ENCODE assay signal across 9 mouse cellular contexts in the genomic region with DNA sequence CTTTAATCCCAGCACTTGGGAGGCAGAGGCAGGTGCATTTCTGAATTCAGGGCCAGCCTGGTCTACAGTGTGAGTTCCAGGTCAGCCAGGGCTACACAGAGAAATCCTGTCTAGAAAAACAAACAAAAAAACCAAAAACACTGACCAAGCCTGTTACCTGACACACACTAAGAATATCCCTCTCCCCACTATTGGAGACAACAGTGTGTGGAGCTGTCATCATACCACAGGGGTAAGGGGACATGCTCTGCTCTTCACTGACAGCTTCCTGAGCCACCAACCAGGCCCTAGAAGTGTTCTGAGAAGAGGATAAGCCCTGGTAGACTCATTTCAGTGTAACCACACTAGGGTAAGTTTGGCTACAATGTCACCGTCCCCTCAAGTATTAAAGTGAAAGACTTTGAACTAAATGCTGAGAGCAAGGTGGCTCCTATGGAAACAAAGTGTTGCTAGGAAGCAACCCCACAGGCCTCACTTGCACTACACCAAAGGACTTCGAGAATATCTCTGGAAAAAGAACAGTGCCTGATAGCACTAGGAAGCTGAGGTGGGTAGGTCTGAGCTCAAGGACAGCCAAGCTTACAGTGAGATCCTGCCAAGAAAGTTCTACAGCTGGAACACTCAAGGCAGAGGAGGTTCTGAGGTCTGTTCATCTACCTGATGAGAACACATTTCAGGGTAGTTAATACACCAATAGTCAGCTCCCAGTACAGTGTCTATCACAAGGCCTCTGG. TPM values are rescaled to one million over a fixed set of nuclear protein-coding genes. Genes with fewer than 3 reads are reported as not detected.
DNase-seq lines count a peak whose midpoint lies in the region; ATAC-seq and TF ChIP-seq lines count a peak whose summit lies in the region.
"Had no signal": no experiment of that assay in that cellular context is flagged by ENCODE, and none has a peak within 500 bp of the region (broad histone marks: within the 10 kb centered on the region; RNA-seq: fewer than 3 reads in every experiment).

No protein-coding gene starts in this region.

- no peak for TF ChIP-seq CTCF in kidney, adult 2 months (conservative IDR thresholded peaks at IDR 0.05; ENCODE audit: insufficient read depth, insufficient read length, low read depth, low read length)

- H3K4me2 ChIP-seq in kidney, embryonic 15.5 days, result peak overlapping the region; percentile 69
- peak overlapping the region; percentile 51 for H3K4me2 ChIP-seq in embryonic facial prominence, embryonic 12.5 days (replicated peaks)
- H3K4me2 ChIP-seq in neural tube, embryonic 12.5 days (replicated peaks), result peak overlapping the region; percentile 77

- peak overlapping the region; percentile 23; the same call in 1 of the 2 replicates for H3K27ac ChIP-seq in kidney, embryonic 15.5 days
- H3K27ac ChIP-seq in kidney, adult 2 months (ENCODE audit: insufficient read depth, low read depth, low read length), result no peak overlapping the region
- H3K27ac ChIP-seq in embryonic facial prominence, embryonic 12.5 days, result no peak overlapping the region
- H3K27ac ChIP-seq in limb, embryonic 10.5 days, result no peak overlapping the region
- no peak overlapping the region for H3K27ac ChIP-seq in neural tube, embryonic 12.5 days

- 69% methylated on average over 2 of the region's 2 CpGs for WGBS in kidney, embryonic 15.5 days
- WGBS in kidney, adult 2 months, result 63% methylated on average over 2 of the region's 2 CpGs
- 92% methylated on average over 2 of the region's 2 CpGs for WGBS in embryonic facial prominence, embryonic 12.5 days
- 91% methylated on average over 2 of the region's 2 CpGs for WGBS in limb, embryonic 10.5 days
- 87% methylated on average over 2 of the region's 2 CpGs for WGBS in neural tube, embryonic 12.5 days

- no peak for TF ChIP-seq POLR2A in kidney, adult 2 months (IDR thresholded peaks at IDR 0.05; ENCODE audit: low read depth, low read length)

- ATAC-seq in kidney, embryonic 15.5 days (replicated peaks; ENCODE audit: low FRiP score), result no peak
- no peak for ATAC-seq in embryonic facial prominence, embryonic 12.5 days (ENCODE audit: insufficient number of reproducible peaks, insufficient read depth, low FRiP score, low TSS enrichment)
- ATAC-seq in neural tube, embryonic 12.5 days (ENCODE audit: low FRiP score, low read depth), result no peak

- H3K9me3 ChIP-seq in kidney, embryonic 15.5 days (replicated peaks), result no peaks in the 10 kb centered on the region
- no peaks in the 10 kb centered on the region for H3K9me3 ChIP-seq in embryonic facial prominence, embryonic 12.5 days
- H3K9me3 ChIP-seq in limb, embryonic 10.5 days (replicated peaks), result no peaks in the 10 kb centered on the region
- H3K9me3 ChIP-seq in neural tube, embryonic 12.5 days, result no peaks in the 10 kb centered on the region

- peaks cover 60% of the 10 kb centered on the region for H3K36me3 ChIP-seq in kidney, embryonic 15.5 days
- H3K36me3 ChIP-seq in kidney, adult 2 months (ENCODE audit: control insufficient read depth, insufficient read depth, low read length), result peaks cover 10% of the 10 kb centered on the region
- peaks cover 48% of the 10 kb centered on the region for H3K36me3 ChIP-seq in embryonic facial prominence, embryonic 12.5 days
- H3K36me3 ChIP-seq in limb, embryonic 10.5 days, result peaks cover 62% of the 10 kb centered on the region
- H3K36me3 ChIP-seq in neural tube, embryonic 12.5 days, result peaks cover 53% of the 10 kb centered on the region

- peak overlapping the region; percentile 97 for H3K9ac ChIP-seq in kidney, embryonic 15.5 days
- H3K9ac ChIP-seq in embryonic facial prominence, embryonic 12.5 days, result peak overlapping the region; percentile 30; the same call in 1 of the 2 replicates
- H3K9ac ChIP-seq in neural tube, embryonic 12.5 days, result peak overlapping the region; percentile 95

- no peak for DNase-seq in kidney, adult 2 months
- DNase-seq in limb, embryonic 10.5 days (ENCODE audit: low spot score), result no peak
- no peak for DNase-seq in ovary, postnatal 10 days (ENCODE audit: low spot score)
- DNase-seq in cerebellum, adult 8-10 months, result no peak
- no peak for DNase-seq in embryo, embryonic 10.5 days (ENCODE audit: low spot score)
- DNase-seq: thymus, postnatal 36 days had no signal

- H3K4me3 ChIP-seq in kidney, embryonic 15.5 days (replicated peaks), result peak overlapping the region; percentile 90
- H3K4me3 ChIP-seq in kidney, adult 2 months (ENCODE audit: insufficient read depth, low read depth, low read length), result no peak overlapping the region
- H3K4me3 ChIP-seq in embryonic facial prominence, embryonic 12.5 days, result peak overlapping the region; percentile 94; the same call in 1 of the 2 replicates
- H3K4me3 ChIP-seq in limb, embryonic 10.5 days, result peak overlapping the region; percentile 80
- H3K4me3 ChIP-seq in neural tube, embryonic 12.5 days, result peak overlapping the region; percentile 13; the same call in 1 of the 2 replicates

- peaks cover 25% of the 10 kb centered on the region for H3K4me1 ChIP-seq in kidney, embryonic 15.5 days
- peaks cover 6% of the 10 kb centered on the region; the same call in 1 of the 2 replicates for H3K4me1 ChIP-seq in kidney, adult 2 months (ENCODE audit: control insufficient read depth, insufficient read depth, low read length)
- peaks cover 13% of the 10 kb centered on the region for H3K4me1 ChIP-seq in embryonic facial prominence, embryonic 12.5 days
- H3K4me1 ChIP-seq in limb, embryonic 10.5 days, result peaks cover 14% of the 10 kb centered on the region
- H3K4me1 ChIP-seq in neural tube, embryonic 12.5 days, result peaks cover 18% of the 10 kb centered on the region

- H3K27me3 ChIP-seq in kidney, embryonic 15.5 days, result no peaks in the 10 kb centered on the region
- H3K27me3 ChIP-seq in kidney, adult 2 months (replicated peaks; ENCODE audit: control insufficient read depth, insufficient read depth, low read length), result no peaks in the 10 kb centered on the region
- no peaks in the 10 kb centered on the region for H3K27me3 ChIP-seq in embryonic facial prominence, embryonic 12.5 days
- H3K27me3 ChIP-seq in limb, embryonic 10.5 days (ENCODE audit: low read depth, poor library complexity, severe bottlenecking), result no peaks in the 10 kb centered on the region
- no peaks in the 10 kb centered on the region for H3K27me3 ChIP-seq in neural tube, embryonic 12.5 days (replicated peaks)

RNA-seq across cellular contexts. Expression of a gene that starts 2.1 kb away (rescaled TPM):
- polyA plus RNA-seq in kidney, embryonic 15.5 days (2015; fragmentation: Nextera tagmentation; extraction: Ambion mirVana), result 565 and 652 TPM in 2 replicates
- polyA plus RNA-seq in kidney, adult 2 months (2012; rRNA removed), result 118 and 181 TPM in 2 replicates
- polyA plus RNA-seq in embryonic facial prominence, embryonic 12.5 days (2016; fragmentation: Nextera tagmentation; extraction: Ambion mirVana), result 474 and 481 TPM in 2 replicates
- polyA plus RNA-seq in limb, embryonic 10.5 days (2016; fragmentation: Nextera tagmentation; extraction: Ambion mirVana), result 449 and 506 TPM in 2 replicates
- polyA plus RNA-seq in neural tube, embryonic 12.5 days (2016; fragmentation: Nextera tagmentation; extraction: Ambion mirVana), result 369 and 383 TPM in 2 replicates

RNA-seq across cellular contexts. Expression of a gene that starts 4.4 kb away (rescaled TPM):
- polyA plus RNA-seq in kidney, embryonic 15.5 days (2015; fragmentation: Nextera tagmentation; extraction: Ambion mirVana), result 0.62 and 0.67 TPM in 2 replicates
- not detected in 2 replicates for polyA plus RNA-seq in kidney, adult 2 months (2012; rRNA removed)
- 0.39 TPM in 1 of 2 replicates, not detected in the other for polyA plus RNA-seq in embryonic facial prominence, embryonic 12.5 days (2016; fragmentation: Nextera tagmentation; extraction: Ambion mirVana)
- polyA plus RNA-seq in limb, embryonic 10.5 days (2016; fragmentation: Nextera tagmentation; extraction: Ambion mirVana), result 0.43 and 0.74 TPM in 2 replicates
- 0.56 and 0.70 TPM in 2 replicates for polyA plus RNA-seq in neural tube, embryonic 12.5 days (2016; fragmentation: Nextera tagmentation; extraction: Ambion mirVana)

RNA-seq across cellular contexts. Expression of a gene that starts 13.8 kb away (rescaled TPM):
- polyA plus RNA-seq in kidney, embryonic 15.5 days (2015; fragmentation: Nextera tagmentation; extraction: Ambion mirVana), result 19.2 and 19.5 TPM in 2 replicates
- polyA plus RNA-seq in kidney, adult 2 months (2012; rRNA removed), result 7.1 and 8.5 TPM in 2 replicates
- 23.1 and 24.8 TPM in 2 replicates for polyA plus RNA-seq in embryonic facial prominence, embryonic 12.5 days (2016; fragmentation: Nextera tagmentation; extraction: Ambion mirVana)
- polyA plus RNA-seq in limb, embryonic 10.5 days (2016; fragmentation: Nextera tagmentation; extraction: Ambion mirVana), result 17.8 and 21.6 TPM in 2 replicates
- polyA plus RNA-seq in neural tube, embryonic 12.5 days (2016; fragmentation: Nextera tagmentation; extraction: Ambion mirVana), result 21.1 and 23.4 TPM in 2 replicates

RNA-seq across cellular contexts. Expression of a gene that starts 18.7 kb away (rescaled TPM):
- polyA plus RNA-seq in kidney, embryonic 15.5 days (2015; fragmentation: Nextera tagmentation; extraction: Ambion mirVana), result 104 and 108 TPM in 2 replicates
- polyA plus RNA-seq in kidney, adult 2 months (2012; rRNA removed), result 106 and 110 TPM in 2 replicates
- polyA plus RNA-seq in embryonic facial prominence, embryonic 12.5 days (2016; fragmentation: Nextera tagmentation; extraction: Ambion mirVana), result 117 and 125 TPM in 2 replicates
- 90.0 and 110 TPM in 2 replicates for polyA plus RNA-seq in limb, embryonic 10.5 days (2016; fragmentation: Nextera tagmentation; extraction: Ambion mirVana)
- 103 and 105 TPM in 2 replicates for polyA plus RNA-seq in neural tube, embryonic 12.5 days (2016; fragmentation: Nextera tagmentation; extraction: Ambion mirVana)

RNA-seq across cellular contexts. Expression of a gene that starts 35.6 kb away (rescaled TPM):
- polyA plus RNA-seq in kidney, embryonic 15.5 days (2015; fragmentation: Nextera tagmentation; extraction: Ambion mirVana), result 1.8 and 1.9 TPM in 2 replicates
- 9.2 and 10.6 TPM in 2 replicates for polyA plus RNA-seq in kidney, adult 2 months (2012; rRNA removed)
- 2.6 and 3.0 TPM in 2 replicates for polyA plus RNA-seq in embryonic facial prominence, embryonic 12.5 days (2016; fragmentation: Nextera tagmentation; extraction: Ambion mirVana)
- 1.6 and 1.9 TPM in 2 replicates for polyA plus RNA-seq in limb, embryonic 10.5 days (2016; fragmentation: Nextera tagmentation; extraction: Ambion mirVana)
- 3.2 and 3.7 TPM in 2 replicates for polyA plus RNA-seq in neural tube, embryonic 12.5 days (2016; fragmentation: Nextera tagmentation; extraction: Ambion mirVana)

Comparison
In these comparisons a context has a peak if more than half of its experiments do, and no peak if none do; other contexts are left out.
1. H3K9ac ChIP-seq: peak in every context shown above with its lines; median percentile 97 in kidney, embryonic 15.5 days; 95 in neural tube, embryonic 12.5 days; 30 in embryonic facial prominence, embryonic 12.5 days.